Mouse (Mus musculus): ENCODE measurements around the gene Zfhx3.

The Zfhx3 gene

DNA sequence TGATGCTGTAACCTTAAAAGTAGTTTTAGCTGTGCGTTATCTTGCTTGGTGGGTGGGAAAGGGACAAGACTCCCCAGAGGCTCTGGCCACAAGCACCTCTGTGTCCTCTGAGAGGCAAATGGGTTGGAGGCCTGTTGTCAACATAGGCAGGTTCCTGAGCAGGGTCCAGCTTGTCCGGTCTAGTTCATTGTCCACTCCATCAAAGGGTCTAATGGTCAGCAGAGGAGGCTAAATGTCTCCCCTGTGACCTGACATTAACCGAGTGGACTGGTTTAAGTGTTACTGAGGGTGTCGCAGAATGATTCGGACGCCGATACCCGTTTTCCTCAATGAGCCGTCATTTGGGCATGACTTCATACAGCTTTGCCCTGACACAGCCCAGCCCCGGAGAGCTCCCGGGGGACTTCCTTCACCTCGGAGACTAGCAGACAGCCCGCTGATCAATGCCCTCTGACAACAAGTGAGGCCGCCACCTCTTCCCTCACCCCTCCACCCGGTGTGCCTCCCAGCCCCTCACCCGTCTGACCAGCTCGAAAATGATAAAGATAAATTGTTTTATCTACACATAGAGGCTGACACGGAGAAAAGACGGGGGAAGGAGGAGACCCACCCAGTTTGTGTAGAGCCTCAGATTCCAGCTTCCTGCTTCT lies 298.7 kb downstream of the Zfhx3 start:
- DNase-seq (ENCODE audit: low spot score in 2 of 2) = no peak

GRCm38 (mm10) chr8:108243270-108243669 lies 300.8 kb downstream of the Zfhx3 start:
- no peak for DNase-seq (ENCODE audit: low spot score in 2 of 2)

- no peak for DNase-seq (ENCODE audit: low spot score in 2 of 2)
These were observed 302.4 kb downstream of the Zfhx3 start for GRCm38 (mm10) chr8:108244636-108245494.

DNA sequence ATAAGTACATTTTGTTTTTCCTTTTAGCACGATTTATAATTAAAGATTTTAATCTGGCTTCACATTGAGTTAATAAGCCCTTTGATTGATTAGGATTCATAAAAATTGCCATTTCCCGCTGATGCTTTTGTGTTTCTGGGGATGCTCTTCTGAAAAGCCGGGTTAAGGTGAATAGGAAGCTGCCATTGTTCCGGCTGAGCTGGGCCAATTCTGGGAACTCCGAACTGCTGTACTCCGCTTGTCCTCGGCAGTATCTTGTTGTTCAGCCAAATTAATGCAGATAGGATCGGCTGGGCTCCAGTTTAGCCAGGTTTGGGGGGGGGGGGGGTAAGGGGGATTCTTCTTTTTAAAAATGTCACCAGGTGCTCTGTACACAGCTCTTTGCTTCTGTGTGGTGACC lies 303.1 kb downstream of the Zfhx3 start:
- no peak for DNase-seq (ENCODE audit: low spot score in 2 of 2)

DNA sequence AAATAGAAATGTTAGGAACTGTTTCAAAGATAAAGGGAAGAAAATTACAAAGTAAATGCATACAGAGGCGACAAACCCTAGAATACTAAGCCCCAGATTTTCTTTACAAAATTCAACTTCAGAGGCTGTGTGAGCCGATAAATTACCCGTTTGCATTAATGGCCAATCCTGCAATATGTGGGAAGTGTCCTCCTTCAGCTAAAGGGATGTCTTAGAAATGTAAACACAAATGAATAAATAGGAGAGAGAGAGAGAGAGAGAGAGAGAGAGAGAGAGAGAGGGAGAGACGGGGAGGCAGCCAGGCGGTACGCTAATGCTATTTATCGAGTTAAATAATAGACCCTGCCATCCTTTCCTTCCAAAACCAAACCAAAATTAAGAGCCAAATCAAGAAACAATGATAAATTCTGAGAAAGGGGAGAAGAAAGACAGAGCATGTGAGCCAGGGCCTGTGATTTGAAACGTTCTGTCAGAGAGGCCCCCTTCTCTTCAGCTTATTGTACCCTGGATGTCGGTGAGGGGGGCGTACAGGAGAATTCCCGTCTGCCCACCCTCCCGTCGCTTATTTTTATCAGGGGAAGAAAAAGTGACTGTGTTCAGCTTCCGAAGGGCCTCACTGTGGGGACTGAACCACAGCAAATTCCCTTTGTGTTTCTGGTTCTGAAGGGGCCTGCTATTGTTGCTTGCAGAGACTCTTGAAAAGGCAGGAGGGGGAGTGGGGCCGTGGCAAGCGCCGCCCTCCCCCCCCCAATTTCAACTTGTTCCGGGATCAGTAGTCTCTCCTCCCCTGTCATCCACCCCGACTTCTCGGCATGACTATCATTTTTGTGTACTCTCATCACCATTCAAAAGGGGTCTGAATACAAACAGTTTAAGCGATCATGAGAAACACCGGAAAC lies 303.8 kb downstream of the Zfhx3 start:
- DNase-seq (ENCODE audit: low spot score in 2 of 2) = no peak

DNA sequence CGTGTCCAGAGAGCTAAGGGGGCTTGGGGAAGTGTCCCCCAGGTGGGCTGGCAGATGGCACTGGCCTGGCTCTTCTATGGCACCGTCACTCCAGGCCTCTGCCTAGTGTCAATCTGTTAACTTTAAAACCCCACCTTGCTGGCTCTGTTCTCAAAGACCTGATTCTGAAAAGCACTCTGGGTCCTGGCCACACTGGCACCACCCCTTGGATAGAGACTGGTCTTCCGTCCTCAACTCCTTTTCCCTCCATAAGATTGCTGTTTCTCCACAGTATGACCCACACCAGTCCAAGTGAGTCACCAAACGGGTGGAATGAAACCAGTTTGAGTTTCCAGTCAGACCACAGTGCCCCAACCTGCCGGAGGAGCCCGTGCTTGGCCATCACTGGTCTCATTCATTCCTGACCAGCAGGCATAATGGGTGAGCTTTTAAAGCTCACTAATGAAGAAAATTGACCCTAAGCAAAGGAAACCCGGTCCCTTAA lies 304.5 kb downstream of the Zfhx3 start:
- no peak for DNase-seq (ENCODE audit: low spot score in 2 of 2)

- DNase-seq (ENCODE audit: low spot score in 2 of 2) = no peak
These were observed 322.2 kb downstream of the Zfhx3 start for GRCm38 (mm10) chr8:108264593-108265160.

- DNase-seq (ENCODE audit: low spot score in 2 of 2) = no peak
These were observed 335.5 kb downstream of the Zfhx3 start for GRCm38 (mm10) chr8:108277960-108278359.

GRCm38 (mm10) chr8:108281981-108282380 lies 339.5 kb downstream of the Zfhx3 start:
- DNase-seq (ENCODE audit: low spot score in 2 of 2) = no peak

DNA sequence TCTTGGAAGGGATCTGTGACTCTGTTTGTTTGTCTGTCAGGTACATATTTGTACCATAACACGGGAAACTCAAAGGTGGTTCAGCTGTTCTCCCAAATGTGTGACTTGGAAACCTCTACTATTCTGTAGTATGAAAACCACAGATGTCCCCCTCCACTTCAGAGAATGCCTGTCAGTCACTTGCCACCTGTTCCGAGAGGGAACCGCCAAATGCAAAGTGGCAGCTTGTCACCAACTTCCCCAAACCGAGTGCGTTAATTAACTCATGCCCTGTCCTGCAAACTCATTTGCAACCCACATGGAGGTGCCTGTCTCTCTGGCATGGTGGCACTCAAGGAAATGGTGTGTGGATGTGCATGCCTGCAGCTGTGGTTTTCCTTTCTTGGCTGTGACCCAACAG lies 343.7 kb downstream of the Zfhx3 start:
- DNase-seq (ENCODE audit: low spot score in 2 of 2) = no peak

- no peak for DNase-seq (ENCODE audit: low spot score in 2 of 2)
These were observed 358.6 kb downstream of the Zfhx3 start for GRCm38 (mm10) chr8:108300964-108301615.

GRCm38 (mm10) chr8:108301654-108302053 lies 359.2 kb downstream of the Zfhx3 start:
- no peak for DNase-seq (ENCODE audit: low spot score in 2 of 2)

GRCm38 (mm10) chr8:108305368-108305767 lies 362.9 kb downstream of the Zfhx3 start:
- DNase-seq (ENCODE audit: low spot score in 2 of 2) = no peak

DNA sequence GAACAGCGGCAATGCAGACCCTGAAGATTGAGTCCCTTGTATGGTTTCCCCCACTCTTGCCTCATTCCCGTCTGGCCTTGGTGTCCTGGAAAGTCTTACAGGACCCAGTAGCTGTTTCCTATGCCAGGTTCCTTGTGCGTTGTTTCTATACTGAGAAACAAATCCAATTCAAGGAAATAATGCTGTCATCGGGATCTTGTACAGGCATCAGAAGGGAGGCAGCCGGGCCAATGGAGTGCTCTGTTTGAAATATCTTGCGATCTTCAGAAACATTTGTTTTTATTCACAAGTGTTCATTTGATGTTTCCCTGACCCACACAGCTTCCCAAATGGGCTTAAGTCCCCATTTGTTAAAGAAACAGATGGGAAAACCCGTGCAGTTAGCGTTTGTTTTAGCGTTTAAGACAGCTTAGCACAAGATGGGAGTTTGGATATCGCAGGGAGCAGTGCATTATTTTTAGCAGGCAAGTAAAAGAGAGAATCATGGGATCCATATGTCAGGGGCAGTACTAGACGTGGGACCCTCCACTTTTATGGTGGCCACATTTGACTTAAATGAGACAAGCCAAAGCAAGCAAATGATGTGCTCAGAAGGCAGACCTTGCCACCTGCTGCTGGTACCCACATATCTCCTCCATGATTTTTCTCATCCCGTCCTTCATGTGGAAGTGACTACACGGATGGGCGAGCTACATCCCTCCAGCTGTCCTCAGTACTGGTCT lies 367.2 kb downstream of the Zfhx3 start:
- DNase-seq (ENCODE audit: low spot score in 2 of 2) = no peak

GRCm38 (mm10) chr8:108315046-108315445 lies 372.6 kb downstream of the Zfhx3 start:
- DNase-seq (ENCODE audit: low spot score in 2 of 2) = no peak

GRCm38 (mm10) chr8:108317532-108318093 lies 375.2 kb downstream of the Zfhx3 start:
- no peak for DNase-seq (ENCODE audit: low spot score in 2 of 2)

- DNase-seq (ENCODE audit: low spot score in 2 of 2) = peak in 1 of 2 experiments; percentile 27
These were observed 385.3 kb downstream of the Zfhx3 start for GRCm38 (mm10) chr8:108327711-108328110.

DNA sequence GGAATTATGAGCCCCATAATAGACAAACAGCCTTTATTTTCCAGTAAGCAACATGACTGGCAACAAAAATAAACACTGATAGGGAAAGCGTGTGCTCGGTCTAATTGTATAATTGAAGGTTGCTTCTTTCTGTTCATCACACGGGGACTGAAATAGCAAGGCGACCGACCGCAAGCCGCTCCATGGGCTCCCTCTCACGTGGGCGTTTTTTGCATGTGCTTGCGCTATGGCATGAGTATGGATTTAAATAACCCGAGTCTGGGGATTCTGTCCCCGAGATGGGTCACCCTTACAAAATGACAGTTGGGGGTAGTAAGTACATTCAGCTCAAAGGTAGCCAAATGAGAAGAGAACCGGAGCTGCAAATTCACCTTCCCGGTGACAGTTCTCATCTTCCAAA lies 405.9 kb downstream of the Zfhx3 start:
- DNase-seq (ENCODE audit: low spot score in 2 of 2) = no peak

DNA sequence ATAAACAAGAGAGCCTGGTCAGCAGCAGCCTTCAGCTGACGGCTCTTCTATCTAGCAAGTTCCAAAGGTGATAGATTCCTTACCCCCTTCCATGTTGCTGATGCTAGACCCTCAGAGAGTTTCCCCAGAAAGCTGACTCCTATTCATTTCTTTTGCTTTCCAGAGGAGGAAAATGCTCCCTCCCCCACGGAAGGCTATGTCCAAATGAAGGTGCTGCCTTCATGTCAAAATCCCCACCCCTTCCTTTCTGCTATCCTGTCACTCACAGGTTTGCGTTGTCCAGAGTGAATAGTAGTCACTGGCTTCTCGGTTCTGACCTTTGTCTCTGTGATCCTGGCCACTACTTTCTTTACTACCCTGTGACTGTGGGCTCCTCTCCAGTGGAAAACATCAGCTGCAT lies 406.3 kb downstream of the Zfhx3 start:
- DNase-seq (ENCODE audit: low spot score in 2 of 2) = no peak

DNA sequence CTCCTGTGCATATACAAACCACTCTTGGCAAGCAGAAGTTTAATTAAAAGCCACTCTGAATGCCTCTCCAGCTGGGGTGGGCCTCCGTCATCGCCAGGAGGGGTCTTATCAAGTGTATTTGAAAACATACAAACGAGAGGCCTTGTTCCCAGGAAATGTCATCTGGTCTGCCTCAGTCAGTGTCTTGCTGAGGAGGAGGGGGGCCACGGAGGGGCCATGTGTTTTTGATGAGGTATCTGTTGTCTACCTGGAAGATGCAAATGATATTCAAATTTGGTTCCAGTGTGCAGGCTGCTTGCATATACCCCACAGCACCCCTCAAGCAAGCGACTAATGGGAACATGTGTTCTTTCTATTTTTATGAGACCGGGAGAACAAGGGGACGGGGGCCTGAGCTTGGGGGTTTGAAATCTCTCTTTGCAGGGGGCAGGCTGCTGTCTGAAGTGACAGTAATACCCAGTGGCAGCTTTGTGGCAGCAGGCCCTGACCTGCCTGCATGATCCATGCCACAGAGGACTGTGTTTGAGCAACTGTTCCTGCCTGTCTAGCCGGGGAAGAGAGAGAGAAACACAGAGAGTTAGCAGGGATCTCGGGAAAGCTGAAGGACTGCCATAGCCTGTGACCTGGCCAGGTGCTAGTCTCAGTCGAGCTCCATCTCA lies 412.8 kb downstream of the Zfhx3 start:
- no peak for DNase-seq (ENCODE audit: low spot score in 2 of 2)

Data from heart, adult 9 months (tissue).